Mouse (Mus musculus) forebrain, embryonic 15.5 days (tissue): Measurements from ENCODE around the gene C1ql2. TPM values are rescaled to one million over a fixed set of nuclear protein-coding genes. Genes with fewer than 3 reads are reported as not detected.

ENCODE experiments used
- polyA plus RNA-seq: library from polyadenylated mRNA; unstranded; fragments of >200 nt; fragmentation: Nextera tagmentation; extraction: Ambion mirVana; gene quantifications from 2 replicates; pipeline ENCODE4 v1.2.1, GENCODE M21; 2015

The C1ql2 gene
- polyA plus RNA-seq, 1 experiment from 2014 or later: 1.2 TPM

Other genes starting within 250 kb of the C1ql2 start
- gene Dbi, start 219.5 kb upstream of the C1ql2 start, polyA plus RNA-seq: 1,549 and 1,577 TPM in 2 replicates
- 25.5 and 26.0 TPM in 2 replicates for gene 3110009E18Rik, start 219.4 kb upstream of the C1ql2 start, polyA plus RNA-seq
- gene Steap3, start 67.9 kb upstream of the C1ql2 start, polyA plus RNA-seq: 2.2 TPM in 2 replicates
- 0.20 TPM in 1 of 2 replicates, not detected in the other for gene Marco, start 164.4 kb downstream of the C1ql2 start, polyA plus RNA-seq